Mouse (Mus musculus): ENCODE measurements around the gene Srgap1.

The Srgap1 gene

GRCm38 (mm10) chr10:121764469-121765173, 282.5 kb downstream of the Srgap1 start:
- DNase-seq (ENCODE audit: low read depth, low spot score) = no peak

GRCm38 (mm10) chr10:121763191-121763590, 283.9 kb downstream of the Srgap1 start:
- no peak for DNase-seq (ENCODE audit: low read depth, low spot score)

GRCm38 (mm10) chr10:121762141-121762540, 285.0 kb downstream of the Srgap1 start:
- DNase-seq (ENCODE audit: low read depth, low spot score) = peak; percentile 56

GRCm38 (mm10) chr10:121759095-121759494, 288.0 kb downstream of the Srgap1 start:
- DNase-seq (ENCODE audit: low read depth, low spot score) = no peak

- DNase-seq (ENCODE audit: low read depth, low spot score) = no peak
These were observed 290.4 kb downstream of the Srgap1 start for GRCm38 (mm10) chr10:121756677-121757076.

GRCm38 (mm10) chr10:121755822-121756221, 291.3 kb downstream of the Srgap1 start:
- DNase-seq (ENCODE audit: low read depth, low spot score) = no peak

- no peak for DNase-seq (ENCODE audit: low read depth, low spot score)
These were observed 292.9 kb downstream of the Srgap1 start for GRCm38 (mm10) chr10:121754237-121754636.

- DNase-seq (ENCODE audit: low read depth, low spot score) = no peak
These were observed 296.9 kb downstream of the Srgap1 start for GRCm38 (mm10) chr10:121750175-121750574.

- no peak for DNase-seq (ENCODE audit: low read depth, low spot score)
These were observed 304.8 kb downstream of the Srgap1 start for GRCm38 (mm10) chr10:121742336-121742735.

GRCm38 (mm10) chr10:121739548-121740505, 307.3 kb downstream of the Srgap1 start, which contains the start of gene BC048403:
BC048403 (plus strand) TSS chr10:121739937.
- peak; percentile 59 for DNase-seq (ENCODE audit: low read depth, low spot score)

- no peak for DNase-seq (ENCODE audit: low read depth, low spot score)
These were observed 309.9 kb downstream of the Srgap1 start for GRCm38 (mm10) chr10:121737256-121737655.

- DNase-seq (ENCODE audit: low read depth, low spot score) = no peak
These were observed 314.6 kb downstream of the Srgap1 start for GRCm38 (mm10) chr10:121732542-121732941.

- DNase-seq (ENCODE audit: low read depth, low spot score) = no peak
These were observed 315.9 kb downstream of the Srgap1 start for GRCm38 (mm10) chr10:121731048-121731725.

All from skeletal muscle tissue, adult 2 months (tissue).